Mouse (Mus musculus): ENCODE results near the gene Pafah1b3.

The Pafah1b3 gene

DNA sequence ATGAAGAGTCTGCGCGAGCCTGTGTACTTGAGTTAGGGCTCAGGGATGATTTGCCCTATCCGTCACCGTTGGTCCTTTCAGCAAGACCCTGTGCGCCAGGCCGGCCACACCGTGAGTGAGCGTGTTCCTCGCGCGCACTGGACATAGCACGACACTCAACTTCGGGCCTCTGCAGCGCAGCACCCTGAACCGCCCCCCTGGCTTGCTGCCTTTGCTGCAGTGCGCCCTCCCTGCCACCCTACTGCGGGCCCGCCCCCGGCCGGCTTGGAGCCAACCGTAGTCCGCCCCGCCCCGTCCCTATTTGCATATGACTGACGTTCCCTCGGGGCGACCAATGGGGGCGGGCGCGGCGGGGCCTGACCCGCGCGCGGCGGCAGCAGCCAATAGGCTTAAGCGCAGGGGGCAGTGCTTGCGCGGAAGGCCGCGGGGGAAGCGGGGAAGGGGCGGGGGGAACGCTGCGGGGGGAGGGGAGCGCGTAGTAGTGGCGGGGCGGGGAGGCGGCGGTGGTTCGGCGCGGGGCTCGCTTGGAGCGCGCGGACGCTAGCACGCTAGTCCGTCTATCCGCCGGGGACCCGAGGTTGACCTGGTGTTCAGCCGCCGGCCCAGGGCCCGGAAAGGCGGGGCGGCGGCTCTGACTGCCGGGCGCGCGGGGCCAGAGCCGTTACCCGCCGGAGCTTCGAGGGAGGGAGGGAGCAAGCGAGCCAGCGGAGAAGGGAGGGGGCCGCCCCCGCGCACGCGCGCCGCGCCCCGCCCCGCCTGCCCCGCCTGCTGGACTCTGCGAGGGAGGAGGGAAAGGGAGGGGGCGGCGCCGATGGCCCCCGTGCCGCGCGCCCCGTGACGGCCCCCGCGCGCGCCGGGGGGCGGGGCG is 15.8 kb downstream of the Pafah1b3 start:
- peak; percentile 99 for DNase-seq (ENCODE audit: low read depth, low spot score)

DNA sequence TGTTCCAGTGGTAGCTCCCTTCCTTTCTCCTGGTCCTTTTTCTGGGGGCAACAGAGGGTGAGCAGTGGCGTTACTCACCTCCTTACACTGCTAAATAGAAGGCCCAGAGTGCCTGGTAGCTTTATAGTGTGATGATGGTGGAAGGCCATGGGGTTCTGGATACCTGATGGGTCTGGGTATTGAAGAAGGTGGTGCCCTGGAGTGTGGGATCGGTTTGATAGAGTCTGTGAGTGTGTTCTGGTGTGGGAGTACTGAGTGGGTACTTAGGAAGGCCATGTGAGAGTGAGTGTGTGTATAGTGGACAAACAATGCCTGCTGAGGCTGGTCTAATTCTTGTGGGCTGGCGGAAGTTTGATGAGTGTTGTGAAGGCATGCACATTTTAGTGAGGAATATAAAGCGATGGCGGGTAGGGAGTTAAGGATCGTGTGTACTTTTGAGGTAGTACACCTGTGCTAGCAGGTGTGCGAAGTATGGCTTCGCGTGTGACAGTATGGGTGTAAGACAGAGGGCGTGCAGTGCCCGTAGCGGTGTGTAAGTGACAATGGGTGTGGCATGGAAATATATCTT is 16.5 kb downstream of the Pafah1b3 start:
- no peak for DNase-seq (ENCODE audit: low read depth, low spot score)

DNA sequence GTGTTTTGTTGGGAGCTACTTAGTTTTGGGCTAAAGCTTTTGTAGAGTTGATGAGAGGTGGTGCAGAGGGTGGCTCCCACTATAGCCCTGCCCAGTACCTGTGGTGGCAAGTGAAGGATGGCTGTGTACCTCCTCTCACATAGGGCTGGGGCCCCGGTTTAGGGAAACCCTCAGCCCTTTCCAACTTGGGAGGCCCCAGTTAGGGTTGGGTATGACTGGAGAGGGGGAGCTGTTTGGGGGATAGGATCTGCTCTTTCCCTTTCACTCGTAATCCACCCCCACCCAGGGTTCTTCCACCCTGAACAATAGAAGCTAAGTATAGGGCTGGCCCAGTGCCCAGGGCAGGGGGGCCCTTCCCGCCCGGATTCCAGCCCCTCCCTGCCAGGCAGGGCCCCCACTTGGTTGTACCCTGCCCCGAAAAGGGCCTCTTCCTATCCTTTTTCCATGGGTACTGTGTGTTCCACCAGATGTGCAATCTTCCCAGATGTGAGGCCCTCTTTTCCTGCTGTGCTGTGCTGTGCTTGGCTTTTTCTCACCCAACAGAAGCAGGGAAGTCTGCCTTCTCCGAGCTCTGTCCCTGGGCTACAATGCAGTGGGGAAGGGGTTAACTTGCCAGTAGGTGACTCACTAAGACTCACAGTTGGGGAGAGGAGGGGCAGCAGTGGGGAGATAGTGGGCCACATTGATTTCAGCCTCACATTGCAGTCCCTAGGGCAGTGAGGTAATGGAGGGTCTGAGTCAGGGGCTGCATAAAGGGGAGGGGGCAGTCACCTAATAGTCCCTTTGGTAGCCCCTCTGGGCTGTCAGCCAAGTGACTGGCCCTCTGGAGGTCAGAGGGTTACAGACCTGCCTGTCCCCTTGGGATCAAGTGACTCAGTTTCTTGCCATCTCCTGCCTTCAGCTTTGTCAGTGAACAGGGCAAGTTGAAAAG is 17.7 kb downstream of the Pafah1b3 start:
- no peak for DNase-seq (ENCODE audit: low read depth, low spot score)

DNA sequence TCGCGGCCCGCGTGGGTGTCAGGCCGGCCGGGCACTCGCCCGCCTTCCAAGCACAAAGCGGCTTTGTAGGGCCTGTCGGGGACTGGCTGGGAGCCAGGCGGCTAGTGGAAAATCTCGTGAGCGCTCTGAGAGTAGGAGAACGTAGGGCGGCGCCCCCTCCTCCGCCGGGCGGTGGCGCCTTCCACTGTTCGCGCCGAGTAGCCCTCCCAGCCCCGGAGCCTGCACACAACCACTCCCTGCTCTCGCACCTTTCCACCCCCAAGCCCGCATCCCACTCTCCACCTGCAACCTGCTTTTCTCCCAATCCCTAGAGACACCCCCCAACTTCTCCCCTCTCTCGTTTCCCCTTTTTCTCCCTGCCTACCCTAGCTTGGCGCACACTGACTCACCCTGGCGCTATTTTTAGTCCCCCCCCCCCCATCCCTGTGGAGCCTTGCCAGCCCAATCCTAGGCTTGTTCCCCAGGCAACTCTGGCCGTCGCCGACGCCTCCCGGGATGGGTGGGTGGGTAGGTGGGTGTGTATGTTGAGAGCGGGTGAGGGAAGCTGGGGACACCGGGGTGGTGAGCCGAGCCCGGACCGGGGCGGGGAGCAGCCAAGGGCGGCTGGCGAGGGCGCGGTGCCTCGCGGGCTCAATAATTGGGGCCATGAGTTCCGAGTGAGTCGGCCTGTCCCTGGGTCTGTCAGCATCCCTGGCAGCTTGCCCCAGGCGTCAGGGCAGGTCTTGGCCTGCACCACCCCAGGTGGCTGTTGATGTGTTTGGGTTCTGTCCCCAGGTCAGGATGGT is 18.5 kb downstream of the Pafah1b3 start:
- peak; percentile 94 for DNase-seq (ENCODE audit: low read depth, low spot score)

DNA sequence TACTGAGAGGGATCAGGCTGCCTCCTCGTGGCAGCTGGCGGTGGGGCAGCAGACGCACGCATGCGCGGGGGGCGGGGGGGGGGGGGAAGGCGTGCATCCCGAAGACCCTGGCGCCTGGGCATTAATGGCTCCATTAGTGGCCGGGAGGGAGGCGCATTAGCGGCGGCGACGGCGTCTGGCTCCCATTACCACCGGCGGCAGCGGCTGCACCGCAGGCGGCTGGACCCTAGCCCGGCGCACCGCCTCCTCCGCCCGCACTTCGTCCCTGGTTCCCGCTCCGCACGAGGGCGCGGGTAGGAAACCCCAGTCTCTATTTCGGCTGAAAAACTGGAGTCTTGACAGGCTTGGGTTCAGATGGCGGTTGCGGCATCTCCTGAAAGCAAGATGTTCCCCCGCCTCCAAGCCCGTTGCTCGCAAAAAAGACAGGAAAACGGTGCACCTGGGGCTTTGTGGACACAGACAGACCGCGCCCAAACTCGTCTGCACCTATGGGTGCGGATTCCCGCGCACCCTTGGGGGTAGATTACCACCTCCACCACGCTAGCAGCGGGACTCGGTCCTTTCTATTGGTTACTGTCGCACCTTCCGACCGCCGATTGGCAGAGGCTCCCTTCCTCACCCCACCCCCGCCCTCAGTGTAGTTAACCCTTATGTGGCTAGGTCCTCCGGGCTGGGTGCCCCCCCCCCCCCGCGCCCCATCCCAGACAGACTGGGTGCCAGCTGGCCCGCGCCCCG is 19.3 kb downstream of the Pafah1b3 start:
- DNase-seq (ENCODE audit: low read depth, low spot score), result peak; percentile 94

DNA sequence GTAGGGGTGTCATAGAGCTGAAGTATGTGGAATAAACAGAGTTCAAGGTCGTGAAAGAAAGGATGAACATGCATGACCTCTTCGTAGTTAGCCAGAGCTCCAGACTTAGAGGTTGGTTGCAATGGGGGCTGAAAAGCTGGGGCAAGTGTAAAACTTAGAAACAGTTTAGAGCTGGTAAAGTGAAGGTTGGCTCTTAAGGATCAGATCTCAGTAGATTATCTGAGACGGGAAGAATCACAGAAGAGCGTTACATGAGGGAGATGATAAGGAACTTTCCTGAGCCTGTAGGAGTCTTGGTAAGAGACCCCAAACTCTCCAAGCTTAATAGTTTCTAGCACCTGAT is 19.8 kb downstream of the Pafah1b3 start:
- DNase-seq (ENCODE audit: low read depth, low spot score), result no peak

DNA sequence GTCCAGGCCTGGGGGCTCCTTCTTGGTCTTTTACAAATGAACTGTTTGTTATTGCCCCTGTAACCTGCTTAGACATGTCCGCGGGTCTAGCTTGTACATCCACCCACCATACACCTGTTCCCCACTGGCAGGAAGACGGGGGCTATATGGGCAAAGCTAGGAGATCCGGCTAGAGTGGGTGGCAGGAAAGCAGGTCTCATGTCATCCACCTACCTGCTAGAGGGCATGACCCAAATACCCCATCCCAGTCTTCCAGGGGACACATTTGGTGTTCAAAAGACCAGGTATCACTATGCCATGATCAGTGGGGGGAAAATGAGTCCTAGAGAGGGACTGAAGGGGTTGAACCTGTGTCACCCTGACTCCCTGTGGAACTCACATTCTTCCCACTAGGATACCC is 20.4 kb downstream of the Pafah1b3 start:
- no peak for DNase-seq (ENCODE audit: low read depth, low spot score)

DNA sequence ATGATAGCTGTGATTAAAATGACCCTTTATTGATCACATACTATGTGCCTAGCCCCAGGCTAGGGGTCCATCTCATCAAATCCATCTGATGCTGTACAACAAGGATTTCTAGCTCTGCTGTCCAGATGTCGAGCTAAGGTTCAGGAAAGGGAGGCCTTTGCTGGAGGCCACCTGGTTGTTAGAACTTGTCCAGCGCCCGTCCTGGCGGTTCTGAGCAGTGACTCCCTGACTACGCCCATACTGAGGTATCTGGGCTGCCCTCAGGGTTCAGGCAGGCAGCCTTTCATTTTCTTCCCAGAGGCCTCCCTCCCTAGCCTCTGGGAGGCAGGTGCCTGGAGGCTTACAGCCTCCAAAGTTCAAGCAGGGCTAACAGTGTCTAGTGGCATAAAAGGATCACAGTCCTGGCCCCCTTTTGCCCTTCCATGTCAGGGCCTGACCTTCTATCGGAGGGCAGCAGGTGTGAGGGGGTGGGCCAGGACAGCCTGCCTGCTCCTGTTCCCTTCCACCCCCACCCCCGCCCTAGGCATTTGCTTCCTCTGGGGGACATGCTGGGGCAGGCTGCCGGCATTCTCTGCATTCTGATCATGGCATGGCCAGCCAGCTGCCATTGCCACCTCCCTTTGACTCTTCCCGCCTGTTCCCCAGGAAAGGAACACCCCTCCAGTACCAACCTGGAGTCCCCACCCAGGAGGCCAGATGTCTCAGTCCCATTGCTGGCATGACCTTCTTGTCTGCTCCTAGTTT is 22.1 kb downstream of the Pafah1b3 start:
- DNase-seq (ENCODE audit: low read depth, low spot score), result peak; percentile 89

DNA sequence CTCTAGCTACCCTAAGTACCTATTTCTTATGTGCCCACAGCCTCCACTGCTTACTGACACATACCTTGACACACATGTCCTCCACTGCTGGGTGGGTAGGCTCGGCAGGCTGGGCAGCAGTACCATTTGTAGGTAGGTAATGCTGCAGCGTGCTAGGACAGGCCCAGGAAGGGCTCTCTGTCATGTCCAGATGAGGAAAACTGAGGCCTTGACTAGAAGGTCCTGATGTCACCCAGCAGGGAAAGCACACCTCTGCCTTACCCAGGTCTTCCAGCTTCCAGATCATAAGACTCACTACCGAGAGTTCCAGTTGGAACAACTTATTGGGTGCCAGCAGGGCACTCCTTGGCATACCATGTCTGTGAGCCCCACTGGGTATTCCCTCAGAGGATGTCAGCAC is 22.8 kb downstream of the Pafah1b3 start:
- no peak for DNase-seq (ENCODE audit: low read depth, low spot score)

DNA sequence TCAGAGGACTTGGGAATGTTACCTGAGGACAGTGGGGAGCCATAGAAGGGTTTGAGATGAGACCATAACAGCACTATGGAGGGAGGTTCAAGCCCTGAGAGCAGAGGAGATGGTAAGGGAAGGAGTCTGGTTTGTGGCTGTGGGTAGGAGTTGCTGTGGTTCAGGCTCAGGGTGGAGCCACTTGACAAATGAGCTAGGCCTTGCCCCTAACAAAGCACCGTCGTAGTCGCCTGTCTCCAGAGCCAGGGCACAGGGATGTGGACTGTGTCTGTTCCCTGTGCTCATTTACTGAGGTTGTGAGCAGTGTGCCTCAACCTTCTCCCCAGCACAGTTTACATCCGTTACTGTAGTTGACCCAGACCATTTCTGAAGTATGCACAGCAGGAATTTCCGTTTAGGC is 23.2 kb downstream of the Pafah1b3 start:
- no peak for DNase-seq (ENCODE audit: low read depth, low spot score)

DNA sequence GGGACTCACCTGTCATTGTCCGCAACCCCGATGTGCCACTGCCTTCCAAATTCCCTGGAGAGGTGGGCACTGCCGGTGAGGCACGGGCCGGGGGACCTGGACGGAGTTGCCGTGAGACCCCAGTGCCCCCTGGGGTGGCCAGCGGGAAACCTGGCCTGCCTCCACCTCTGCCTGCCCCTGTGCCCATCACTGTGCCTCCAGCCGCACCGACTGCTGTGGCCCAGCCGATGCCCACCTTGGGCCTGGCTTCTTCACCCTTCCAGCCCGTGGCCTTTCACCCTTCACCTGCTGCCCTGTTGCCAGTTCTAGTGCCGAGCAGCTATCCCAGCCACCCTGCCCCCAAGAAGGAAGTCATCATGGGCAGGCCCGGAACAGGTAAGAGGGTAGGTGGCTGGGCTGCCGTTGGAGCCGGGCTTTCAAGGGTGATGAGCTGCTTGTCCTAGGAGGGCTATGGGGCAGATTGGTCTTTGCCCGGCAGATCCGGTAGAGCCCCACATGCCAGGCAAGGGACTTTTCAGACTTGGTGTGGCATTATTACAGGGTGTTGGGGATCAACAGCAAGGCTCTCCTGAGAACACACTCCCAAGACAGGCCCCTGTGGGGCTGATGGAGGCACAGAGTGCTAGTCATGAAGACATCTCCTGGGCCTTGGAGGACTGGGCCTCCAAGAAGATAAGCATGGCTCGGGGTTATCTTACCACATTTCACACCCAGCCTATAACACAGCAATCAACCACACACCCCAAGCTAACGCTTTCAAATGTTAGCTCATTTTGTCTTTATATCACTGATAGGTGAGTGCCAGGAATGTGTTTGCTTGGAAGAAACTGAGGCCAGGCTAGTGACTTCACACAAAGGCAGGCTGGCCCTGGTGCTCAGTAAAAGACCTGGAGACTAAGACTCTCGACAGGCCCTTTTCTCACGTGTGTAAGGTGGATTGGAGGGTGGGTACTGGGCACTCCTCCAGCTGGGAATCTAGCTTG is 24.2 kb downstream of the Pafah1b3 start:
- no peak for DNase-seq (ENCODE audit: low read depth, low spot score)

DNA sequence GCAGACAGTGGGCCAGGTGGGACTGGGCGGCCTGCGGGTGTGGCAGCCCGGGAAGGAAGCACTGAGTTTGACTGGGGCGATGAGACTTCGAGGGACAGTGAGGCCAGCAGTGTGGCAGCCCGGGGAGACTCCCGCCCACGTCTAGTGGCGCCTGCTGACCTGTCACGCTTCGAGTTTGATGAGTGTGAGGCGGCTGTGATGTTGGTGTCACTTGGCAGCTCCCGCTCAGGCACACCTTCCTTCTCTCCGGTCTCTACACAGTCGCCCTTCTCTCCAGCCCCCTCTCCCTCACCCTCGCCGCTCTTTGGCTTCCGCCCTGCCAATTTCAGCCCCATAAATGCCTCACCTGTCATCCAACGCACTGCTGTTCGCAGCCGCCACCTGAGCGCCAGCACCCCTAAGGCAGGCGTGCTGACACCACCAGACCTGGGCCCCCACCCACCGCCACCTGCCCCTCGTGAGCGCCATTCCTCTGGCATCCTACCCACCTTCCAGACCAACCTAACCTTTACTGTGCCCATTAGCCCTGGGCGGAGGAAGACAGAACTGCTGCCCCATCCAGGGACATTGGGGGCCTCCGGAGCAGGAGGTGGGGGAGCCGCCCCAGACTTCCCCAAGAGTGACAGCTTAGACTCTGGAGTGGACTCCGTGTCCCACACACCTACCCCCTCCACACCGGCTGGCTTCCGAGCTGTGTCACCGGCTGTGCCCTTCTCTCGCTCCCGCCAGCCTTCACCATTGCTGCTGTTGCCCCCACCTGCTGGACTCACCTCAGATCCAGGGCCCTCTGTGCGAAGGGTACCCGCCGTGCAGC is 25.1 kb downstream of the Pafah1b3 start:
- DNase-seq (ENCODE audit: low read depth, low spot score), result no peak

DNA sequence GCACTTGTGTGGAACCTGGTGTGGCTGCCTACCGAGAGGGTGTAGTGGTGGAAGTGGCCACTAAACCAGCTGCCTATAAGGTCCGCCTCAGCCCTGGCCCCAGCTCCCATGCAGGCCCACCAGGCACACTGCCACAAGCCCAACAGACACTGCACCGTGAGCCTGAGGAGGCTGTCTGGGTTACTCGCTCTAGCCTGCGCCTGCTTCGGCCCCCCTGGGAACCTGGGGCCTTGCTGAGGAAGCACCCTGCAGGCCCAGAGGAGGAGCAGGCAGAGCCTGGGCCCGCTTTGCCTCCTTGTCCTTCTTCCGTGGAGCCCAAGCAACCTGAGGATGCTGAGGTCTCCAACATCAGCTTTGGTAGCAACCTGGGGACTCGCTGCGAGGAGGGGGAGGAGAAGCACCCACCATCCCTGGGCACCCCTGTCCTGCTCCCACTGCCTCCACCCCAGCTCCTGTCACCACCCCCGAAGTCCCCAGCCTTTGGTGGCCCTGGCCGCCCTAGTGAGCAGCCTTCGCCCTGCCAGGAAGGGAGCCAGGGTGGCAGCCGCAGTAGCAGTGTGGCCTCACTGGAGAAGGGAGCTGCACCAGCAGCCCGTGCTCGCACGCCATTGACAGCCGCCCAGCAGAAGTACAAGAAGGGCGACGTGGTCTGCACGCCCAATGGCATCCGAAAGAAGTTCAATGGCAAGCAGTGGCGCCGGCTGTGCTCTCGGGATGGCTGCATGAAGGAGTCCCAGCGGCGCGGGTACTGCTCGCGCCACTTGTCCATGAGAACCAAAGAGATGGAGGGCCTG is 25.9 kb downstream of the Pafah1b3 start:
- DNase-seq (ENCODE audit: low read depth, low spot score), result no peak

DNA sequence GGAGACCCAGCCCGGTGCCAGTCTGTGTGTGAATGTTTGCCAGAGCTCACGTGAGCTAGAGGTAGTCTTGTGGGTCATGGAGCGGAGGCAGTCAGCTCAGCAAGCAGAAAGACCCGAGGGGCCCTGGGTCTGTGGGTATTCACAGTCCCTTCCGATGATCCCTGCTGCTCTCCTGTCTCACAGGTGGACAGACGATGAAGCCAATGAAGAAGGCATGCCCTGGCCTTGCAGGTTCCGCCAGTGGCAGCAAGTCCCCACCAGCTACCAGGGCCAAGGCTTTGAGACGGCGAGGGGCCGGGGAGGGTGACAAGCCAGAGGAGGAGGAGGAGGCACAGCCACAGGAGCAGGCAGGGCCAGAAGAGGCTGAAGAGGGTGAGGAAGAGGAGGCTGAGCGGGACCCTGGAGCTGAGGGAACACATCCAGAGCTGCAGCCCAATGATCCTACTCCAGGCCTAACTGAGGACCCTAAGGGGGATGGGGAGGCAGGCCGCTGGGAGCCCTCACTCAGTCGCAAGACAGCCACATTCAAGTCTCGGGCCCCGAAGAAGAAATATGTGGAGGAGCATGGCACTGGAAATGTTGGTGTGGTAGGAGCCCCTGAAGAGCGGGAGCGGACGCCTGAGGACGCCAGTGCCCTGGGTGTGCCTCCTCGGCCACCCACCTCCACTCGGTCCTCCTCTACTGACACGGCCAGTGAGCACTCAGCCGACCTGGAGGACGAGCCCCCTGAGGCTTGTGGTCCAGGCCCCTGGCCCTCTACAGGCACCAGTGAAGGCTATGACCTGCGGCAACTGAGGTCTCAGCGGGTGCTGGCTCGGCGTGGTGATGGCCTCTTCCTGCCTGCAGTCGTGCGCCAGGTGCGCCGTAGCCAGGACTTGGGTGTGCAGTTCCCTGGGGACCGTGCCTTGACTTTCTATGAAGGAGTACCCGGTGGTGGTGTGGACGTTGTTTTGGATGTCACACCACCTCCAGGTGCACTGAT is 26.8 kb downstream of the Pafah1b3 start:
- DNase-seq (ENCODE audit: low read depth, low spot score), result no peak

DNA sequence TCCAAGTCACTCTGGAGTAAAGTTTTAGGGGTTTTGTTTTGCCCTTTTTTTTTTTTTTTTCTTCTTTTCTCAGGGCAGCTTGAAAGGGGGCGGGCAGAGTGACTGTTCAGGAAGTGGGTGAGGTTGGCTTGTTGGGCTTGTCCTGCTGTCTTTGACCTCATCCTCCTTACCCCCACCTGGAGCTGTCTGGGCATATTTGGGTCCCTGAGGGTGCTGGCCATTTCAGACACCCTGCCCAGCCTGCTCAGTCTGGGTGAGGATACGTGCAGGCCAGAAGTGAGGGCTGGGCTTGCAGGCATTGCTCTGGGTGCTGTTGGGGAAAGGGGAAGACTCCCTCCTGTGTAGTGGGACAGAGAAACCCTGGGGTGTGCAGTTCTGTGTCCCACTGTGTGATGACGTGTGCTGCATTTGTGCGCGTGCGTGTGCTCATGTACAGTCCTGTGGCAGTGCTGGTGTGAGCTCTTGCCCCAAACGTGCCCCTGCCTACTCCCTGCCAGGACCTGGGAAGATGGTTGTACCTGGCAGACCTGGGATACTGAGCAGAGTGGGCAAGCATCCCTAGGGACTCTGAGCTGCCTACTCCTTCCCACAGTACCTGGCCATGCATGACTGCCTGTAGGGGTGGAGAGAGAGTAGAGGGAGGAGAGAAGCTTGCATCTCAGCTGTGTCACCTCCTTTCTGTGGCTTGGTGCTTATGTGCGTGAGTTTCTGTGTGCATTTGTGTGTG is 28.1 kb downstream of the Pafah1b3 start:
- no peak for DNase-seq (ENCODE audit: low read depth, low spot score)
